Comparison of ENCODE assay signal across 16 mouse cellular contexts in genomic region chr2:153638977-153639680, GRCm38 (mm10). TPM values are rescaled to one million over a fixed set of nuclear protein-coding genes. Genes with fewer than 3 reads are reported as not detected.
DNase-seq lines count a peak whose midpoint lies in the region; ATAC-seq and TF ChIP-seq lines count a peak whose summit lies in the region.
"Had no signal": no experiment of that assay in that cellular context is flagged by ENCODE, and none has a peak within 500 bp of the region (broad histone marks: within the 10 kb centered on the region; RNA-seq: fewer than 3 reads in every experiment).

No protein-coding gene starts in this region.

- TF ChIP-seq CTCF in thymus, adult 2 months (IDR thresholded peaks at IDR 0.05; ENCODE audit: borderline replicate concordance, control insufficient read depth, extremely low read depth, insufficient read depth, low read length, poor library complexity) = no peak
- TF ChIP-seq CTCF in intestine, postnatal 0 days (IDR thresholded peaks at IDR 0.05; ENCODE audit: low read depth) = no peak

- no peak overlapping the region for H3K27ac ChIP-seq in thymus, adult 2 months (ENCODE audit: control insufficient read depth, insufficient read depth, low read length)
- H3K27ac ChIP-seq in intestine, postnatal 0 days (ENCODE audit: low read depth, low read length) = no peak overlapping the region
- no peak overlapping the region for H3K27ac ChIP-seq in hindbrain, embryonic 11.5 days (ENCODE audit: low read depth, low read length)
- H3K27ac ChIP-seq: left cerebral cortex, adult 2 months; liver, embryonic 12.5 days; midbrain, embryonic 15.5 days; neural tube, embryonic 15.5 days had no signal

- no peak overlapping the region for H3K4me2 ChIP-seq in intestine, postnatal 0 days (replicated peaks; ENCODE audit: low read depth)
- H3K4me2 ChIP-seq in hindbrain, embryonic 11.5 days (replicated peaks; ENCODE audit: low read depth, low read length) = no peak overlapping the region
- H3K4me2 ChIP-seq: liver, embryonic 12.5 days; midbrain, embryonic 15.5 days; neural tube, embryonic 15.5 days had no signal

- 2% methylated on average over 15 of the region's 15 CpGs for WGBS in thymus, adult 2 months
- WGBS in intestine, postnatal 0 days = 48% methylated on average over 14 of the region's 15 CpGs
- WGBS in hindbrain, embryonic 11.5 days = 22% methylated on average over 15 of the region's 15 CpGs

- no peak for ATAC-seq in intestine, postnatal 0 days
- ATAC-seq in hindbrain, embryonic 11.5 days (ENCODE audit: low FRiP score) = no peak
- ATAC-seq: liver, embryonic 12.5 days; midbrain, embryonic 15.5 days had no signal

- H3K9ac ChIP-seq in intestine, postnatal 0 days (ENCODE audit: low read depth, low read length) = no peak overlapping the region
- no peak overlapping the region for H3K9ac ChIP-seq in hindbrain, embryonic 11.5 days (ENCODE audit: low read depth, low read length)
- H3K9ac ChIP-seq: liver, embryonic 12.5 days; midbrain, embryonic 15.5 days; neural tube, embryonic 15.5 days had no signal

- no peaks in the 10 kb centered on the region for H3K27me3 ChIP-seq in thymus, adult 2 months (ENCODE audit: control insufficient read depth, insufficient read depth, low read length)
- 0 out of 2 replicates have a peak, but pooled peaks cover 7% of the 10 kb centered on the region for H3K27me3 ChIP-seq in intestine, postnatal 0 days (replicated peaks; ENCODE audit: control insufficient read depth, insufficient read depth, low read length)
- H3K27me3 ChIP-seq in hindbrain, embryonic 11.5 days (ENCODE audit: control insufficient read depth, insufficient read depth, low read length) = no peaks in the 10 kb centered on the region
- H3K27me3 ChIP-seq: liver, embryonic 12.5 days; midbrain, embryonic 15.5 days; neural tube, embryonic 15.5 days had no signal

- H3K9me3 ChIP-seq in intestine, postnatal 0 days (ENCODE audit: control insufficient read depth) = no peaks in the 10 kb centered on the region
- no peaks in the 10 kb centered on the region for H3K9me3 ChIP-seq in hindbrain, embryonic 11.5 days (ENCODE audit: control insufficient read depth, low read length)
- H3K9me3 ChIP-seq: liver, embryonic 12.5 days; midbrain, embryonic 15.5 days; neural tube, embryonic 15.5 days had no signal

- no peak overlapping the region for H3K4me3 ChIP-seq in thymus, adult 2 months (ENCODE audit: control insufficient read depth, insufficient read depth, low read length)
- H3K4me3 ChIP-seq in intestine, postnatal 0 days (ENCODE audit: low read depth, low read length) = no peak overlapping the region
- no peak overlapping the region for H3K4me3 ChIP-seq in hindbrain, embryonic 11.5 days (ENCODE audit: low read depth, low read length)
- H3K4me3 ChIP-seq: left cerebral cortex, adult 2 months; liver, embryonic 12.5 days; midbrain, embryonic 15.5 days; neural tube, embryonic 15.5 days had no signal

- peaks cover 7% of the 10 kb centered on the region for H3K4me1 ChIP-seq in thymus, adult 2 months (replicated peaks; ENCODE audit: control insufficient read depth, insufficient read depth, low read length)
- H3K4me1 ChIP-seq in intestine, postnatal 0 days (replicated peaks; ENCODE audit: control insufficient read depth, insufficient read depth, low read length) = no peaks in the 10 kb centered on the region
- H3K4me1 ChIP-seq in hindbrain, embryonic 11.5 days (replicated peaks; ENCODE audit: control insufficient read depth, insufficient read depth, low read length) = no peaks in the 10 kb centered on the region
- H3K4me1 ChIP-seq: liver, embryonic 12.5 days; midbrain, embryonic 15.5 days; neural tube, embryonic 15.5 days had no signal

- H3K36me3 ChIP-seq in thymus, adult 2 months (ENCODE audit: control insufficient read depth, insufficient read depth, low read length) = no peaks in the 10 kb centered on the region
- H3K36me3 ChIP-seq in intestine, postnatal 0 days (ENCODE audit: control insufficient read depth, insufficient read depth) = no peaks in the 10 kb centered on the region
- no peaks in the 10 kb centered on the region for H3K36me3 ChIP-seq in hindbrain, embryonic 11.5 days (ENCODE audit: control insufficient read depth, insufficient read depth, low read length)
- H3K36me3 ChIP-seq: liver, embryonic 12.5 days; midbrain, embryonic 15.5 days; neural tube, embryonic 15.5 days had no signal

- DNase-seq in thymus, adult 2 months = peak; percentile 5
- no peak for DNase-seq in thymus, postnatal 10 days (ENCODE audit: low spot score in 2 of 2)
- peak; percentile 66 for DNase-seq in R1 (ENCODE audit: low read depth, low spot score)
- DNase-seq in induced T-regulatory cell, adult 2 months (ENCODE audit: low read depth) = peak; percentile 51
- no peak for DNase-seq in adrenal gland, postnatal 10 days
- no peak for DNase-seq in hindbrain, embryonic 11.5 days (ENCODE audit: low spot score)
- DNase-seq: cerebellum, postnatal 14 days; heart, postnatal 36 days; kidney, adult 11 months; lung, postnatal 36 days had no signal

- TF ChIP-seq POLR2A in thymus, adult 2 months (IDR thresholded peaks at IDR 0.05; ENCODE audit: control insufficient read depth, extremely low read depth, insufficient read depth, low read length, poor library complexity) = no peak

RNA-seq across cellular contexts. Expression of gene Commd7, which starts 6.5 kb away (rescaled TPM):
- polyA plus RNA-seq in thymus, adult 2 months (2012; rRNA removed) = 22.0 and 22.4 TPM in 2 replicates
- 10 to 100 TPM; 31.6 to 33.0 TPM for total RNA-seq in adrenal gland, postnatal 10 days (2021)
- 74.8 and 84.7 TPM in 2 replicates for polyA plus RNA-seq in intestine, postnatal 0 days (2015; fragmentation: Nextera tagmentation; extraction: Ambion mirVana)
- 60.0 and 65.6 TPM in 2 replicates for polyA plus RNA-seq in hindbrain, embryonic 11.5 days (2014; fragmentation: Nextera tagmentation; extraction: Ambion mirVana)

RNA-seq across cellular contexts. Expression of gene Dnmt3b, which starts 10.1 kb away (rescaled TPM):
- 4.4 and 4.7 TPM in 2 replicates for polyA plus RNA-seq in thymus, adult 2 months (2012; rRNA removed)
- total RNA-seq in adrenal gland, postnatal 10 days (2021) = 1 to 10 TPM; 4.3 to 6.5 TPM
- 2.9 and 3.0 TPM in 2 replicates for polyA plus RNA-seq in intestine, postnatal 0 days (2015; fragmentation: Nextera tagmentation; extraction: Ambion mirVana)
- 9.9 and 10.3 TPM in 2 replicates for polyA plus RNA-seq in hindbrain, embryonic 11.5 days (2014; fragmentation: Nextera tagmentation; extraction: Ambion mirVana)

RNA-seq across cellular contexts. Expression of gene Dnmt3c, which starts 57.3 kb away (rescaled TPM):
- polyA plus RNA-seq in thymus, adult 2 months (2012; rRNA removed) = not detected in 2 replicates
- total RNA-seq in adrenal gland, postnatal 10 days (2021) = not detected
- polyA plus RNA-seq in intestine, postnatal 0 days (2015; fragmentation: Nextera tagmentation; extraction: Ambion mirVana) = not detected in 2 replicates
- 0.10 TPM in 1 of 2 replicates, not detected in the other for polyA plus RNA-seq in hindbrain, embryonic 11.5 days (2014; fragmentation: Nextera tagmentation; extraction: Ambion mirVana)
- total RNA-seq: heart, postnatal 36 days had no signal
- polyA plus RNA-seq: midbrain, embryonic 15.5 days; urinary bladder, adult 2 months had no signal

Comparison
In these comparisons a context has a peak if more than half of its experiments do, and no peak if none do; other contexts are left out.
1. DNase-seq: peak in thymus, adult 2 months (single experiment), R1 (single experiment) and induced T-regulatory cell, adult 2 months (single experiment); none in thymus, postnatal 10 days (0 of 2), adrenal gland, postnatal 10 days (single experiment) and hindbrain, embryonic 11.5 days (single experiment).